Mouse (Mus musculus) gastrocnemius, postnatal 4 days (tissue): ENCODE results near the gene Arhgdib. TPM values are rescaled to one million over a fixed set of nuclear protein-coding genes. Genes with fewer than 3 reads are reported as not detected.
"Not testable (repeated sequence)": the region's sequence is repeated elsewhere in the genome, so short reads cannot be mapped to it uniquely, and the experiment has no call there.

ENCODE experiments used
- DNase-seq, 2 experiments: peaks; one replicate each; pipeline ENCODE4 v3.0.0; 2021 to 2022; ENCODE audit warnings: low spot score in 2 of 2, mixed read lengths in 2 of 2
- total RNA-seq, 2 experiments: library from RNA; stranded (reverse); gene quantifications; 2 replicates each; pipeline ENCODE4 v1.2.3; 2021

Arhgdib gene
- total RNA-seq, 2 experiments from 2014 or later: 28.4 to 31.1 TPM

DNA sequence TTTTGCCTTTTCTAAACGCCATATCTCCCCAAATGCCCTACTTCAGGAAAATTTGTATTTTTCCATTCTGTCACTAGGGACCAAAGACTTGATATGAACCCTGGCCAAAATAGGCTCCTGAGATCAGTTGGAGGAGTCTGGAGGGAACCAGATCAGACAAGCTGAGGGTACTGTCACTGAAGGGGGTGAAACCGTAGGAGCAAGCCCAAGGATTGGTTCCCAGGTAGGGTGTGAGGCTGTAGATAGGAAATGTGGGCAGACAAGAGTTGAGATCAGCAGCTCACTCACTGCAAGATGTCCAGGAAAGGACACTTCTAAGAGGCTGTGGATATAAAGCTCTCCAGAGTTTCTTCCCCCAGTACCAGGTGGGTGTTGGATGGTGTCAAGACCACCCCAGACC, 49.7 kb downstream of the Arhgdib start:
- no peak for DNase-seq

DNA sequence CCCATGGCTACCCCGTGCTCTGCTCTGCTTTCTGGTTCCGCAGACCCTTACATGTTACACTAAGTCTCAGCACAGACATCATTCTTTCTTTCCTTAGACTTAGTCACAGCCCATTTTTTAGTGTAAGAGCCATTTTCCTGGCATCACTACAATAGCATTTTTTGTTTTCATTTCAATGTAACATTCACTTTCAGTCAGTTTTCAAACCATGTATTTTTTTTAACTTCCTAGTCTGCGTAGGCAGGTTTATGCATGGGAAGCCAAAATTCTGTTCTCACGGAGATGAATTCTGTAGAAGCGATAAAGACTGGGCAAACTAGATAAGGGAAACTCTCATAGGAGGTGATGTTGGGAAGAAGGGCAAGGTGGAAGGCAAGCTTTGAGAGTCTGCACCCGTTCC, 52.1 kb downstream of the Arhgdib start:
- no peak for DNase-seq

DNA sequence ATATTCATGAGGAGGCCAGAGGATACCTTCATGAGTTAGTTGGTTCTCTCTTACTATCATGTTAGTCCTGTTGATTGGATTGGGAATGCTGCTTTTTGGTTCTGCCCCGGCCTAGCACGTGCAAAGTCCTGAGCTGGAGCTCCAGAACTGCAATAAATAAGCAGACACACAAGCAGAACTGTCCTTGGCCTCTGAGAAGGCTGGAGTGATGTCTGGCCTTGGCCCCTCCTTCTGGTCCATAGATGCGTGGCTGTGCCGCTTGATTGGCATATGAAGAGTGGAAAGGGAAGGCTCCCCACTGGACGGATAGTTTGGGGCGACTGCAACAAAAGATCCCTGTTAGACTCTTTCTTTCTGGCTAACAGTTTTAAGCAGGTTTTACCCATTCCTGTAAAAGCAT, 52.6 kb downstream of the Arhgdib start:
- DNase-seq: no peak

DNA sequence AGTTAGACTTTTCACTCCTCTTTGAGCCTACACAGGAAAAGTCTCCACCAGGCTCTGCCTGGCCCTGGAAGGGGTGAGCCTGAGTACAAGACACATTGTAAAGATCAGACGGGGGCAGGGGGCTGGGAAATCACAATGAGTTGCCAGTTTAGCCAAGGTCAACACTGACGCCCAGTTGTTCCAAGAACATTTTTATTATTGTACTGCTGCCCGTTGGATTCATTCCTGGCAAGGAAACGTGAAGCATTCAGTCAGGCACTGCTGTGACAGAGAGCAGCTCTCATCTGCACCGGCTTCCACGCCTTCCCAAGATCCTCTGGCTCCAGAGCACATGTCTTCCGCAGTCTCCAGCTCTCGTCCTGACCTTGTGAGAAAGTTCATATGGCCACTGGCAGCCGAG, 53.8 kb downstream of the Arhgdib start:
- DNase-seq: peak in 1 of 2 experiments; percentile 31

DNA sequence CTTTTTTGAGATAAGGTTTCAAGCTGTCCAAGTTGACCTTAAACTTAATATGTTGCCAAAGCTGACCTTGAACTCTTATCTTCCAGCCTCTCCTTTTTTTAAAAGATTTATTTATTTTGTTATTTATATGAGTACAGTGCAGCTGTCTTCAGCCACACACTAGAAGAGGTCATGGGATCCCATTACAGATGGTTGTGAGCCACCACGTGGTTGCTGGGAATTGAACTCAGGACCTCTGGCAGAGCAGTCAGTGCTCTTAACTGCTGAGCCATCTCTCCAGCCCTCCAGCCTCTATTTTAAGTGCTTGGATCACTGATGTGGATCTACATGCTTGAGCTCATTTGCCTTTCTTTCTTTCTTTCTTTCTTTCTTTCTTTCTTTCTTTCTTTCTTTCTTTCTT, 56.9 kb downstream of the Arhgdib start:
- DNase-seq: not testable (repeated sequence)

DNA sequence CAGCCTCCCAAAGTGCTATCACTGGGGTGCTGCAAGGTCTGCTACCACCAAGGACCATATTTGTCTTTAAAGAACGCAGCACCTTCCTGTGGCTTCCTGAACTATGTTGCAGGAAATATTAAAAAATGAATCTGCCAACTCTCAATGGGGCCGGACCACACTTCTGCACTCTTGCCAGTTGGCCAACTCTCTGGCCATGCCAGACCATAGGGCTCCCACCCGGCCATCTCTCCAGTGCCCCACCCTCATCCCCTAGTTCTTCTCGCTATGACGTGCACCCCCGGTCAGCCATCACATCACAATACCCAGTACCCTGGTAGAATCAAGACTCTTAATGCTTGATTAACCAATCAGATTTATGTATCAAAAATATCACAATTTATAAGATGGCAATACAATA, 57.7 kb downstream of the Arhgdib start:
- DNase-seq: no peak

DNA sequence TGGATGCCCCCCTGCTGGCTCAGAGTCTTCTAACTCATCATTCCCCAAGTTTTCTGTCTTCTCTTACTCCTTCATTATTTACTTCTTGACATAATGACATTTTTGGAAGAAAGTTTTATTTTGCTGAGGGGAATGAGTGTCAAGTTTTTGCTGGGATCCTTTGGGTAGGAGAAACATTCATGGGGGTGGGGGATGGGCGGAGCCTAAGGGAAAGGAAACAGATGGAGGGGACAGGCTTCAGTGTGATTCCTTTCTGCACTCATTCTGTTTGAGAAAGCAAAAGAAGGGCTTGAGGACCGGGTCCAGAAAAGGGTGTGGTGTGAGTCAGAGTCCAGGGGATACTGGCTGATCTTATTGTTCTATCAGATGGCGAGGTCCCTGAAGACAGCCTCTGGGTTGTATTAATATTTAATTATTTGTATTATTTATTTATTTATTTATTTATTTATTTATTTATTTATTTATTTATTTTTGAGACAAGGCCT, 58.2 kb downstream of the Arhgdib start:
- no peak for DNase-seq

DNA sequence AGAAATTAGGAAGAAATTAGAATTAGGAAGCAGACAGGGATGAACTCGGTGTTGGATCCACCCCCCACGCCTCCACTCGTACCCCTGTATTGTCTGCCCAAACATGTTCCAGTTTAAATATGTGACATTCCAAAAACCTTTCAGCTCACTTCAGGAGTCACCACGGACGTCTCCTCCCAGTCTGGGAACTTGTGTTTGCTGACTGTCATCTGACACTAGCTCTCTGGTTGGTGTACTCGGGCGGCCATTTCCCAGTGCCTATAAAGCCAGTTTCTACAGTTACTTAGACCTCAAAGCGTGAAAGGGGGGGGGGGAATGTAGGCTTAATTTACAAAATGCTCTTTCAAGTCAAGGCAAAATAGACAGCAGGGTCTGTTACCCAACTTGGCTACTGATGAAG, 60.0 kb downstream of the Arhgdib start:
- DNase-seq: no peak

DNA sequence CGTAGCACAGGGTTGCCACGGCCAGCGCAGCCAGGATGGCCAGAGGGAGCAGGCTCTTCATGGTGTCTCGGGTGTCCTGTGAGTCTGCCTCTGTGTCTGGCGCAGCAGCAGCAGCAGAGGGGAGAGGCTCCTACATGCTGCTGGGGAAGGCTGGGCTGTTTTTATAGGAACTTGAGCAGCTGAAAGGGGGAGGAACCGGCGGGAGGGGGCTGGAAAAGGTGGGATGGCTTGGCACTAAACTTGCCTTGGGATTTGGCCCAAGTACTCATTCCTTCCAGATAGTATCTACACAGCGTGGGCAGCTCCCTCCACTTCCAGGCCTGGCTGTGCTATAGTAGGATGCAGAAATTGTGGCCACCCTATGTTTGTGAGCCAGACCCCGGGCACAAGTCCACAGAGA, 66.0 kb downstream of the Arhgdib start, which contains the start of gene Mgp:
Mgp (minus strand) TSS at position 154 of the 400 bp plus-strand sequence.
- DNase-seq: peak in 1 of 2 experiments; percentile 45

DNA sequence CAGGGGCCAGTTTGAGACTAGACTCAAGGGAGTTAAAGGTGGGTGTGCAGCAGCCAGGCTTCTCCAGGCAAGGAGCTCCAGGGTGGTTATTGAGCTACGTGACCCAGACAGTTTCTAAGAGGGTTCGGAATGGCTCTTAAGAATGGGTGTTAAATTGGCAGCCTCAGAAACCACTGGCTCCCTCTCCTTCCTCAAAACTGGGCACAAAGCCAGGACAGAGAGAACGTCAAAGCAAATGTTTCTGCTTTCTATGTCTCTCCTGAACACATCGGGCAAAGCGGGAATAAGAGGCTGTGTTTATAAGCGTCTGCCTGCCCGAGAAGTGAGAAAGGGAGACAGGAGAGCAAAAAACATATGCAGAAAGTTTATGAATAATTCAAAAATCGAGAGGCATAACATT, 67.1 kb downstream of the Arhgdib start:
- no peak for DNase-seq

Other genes with a start within 250 kb of the Arhgdib start
- under 1 TPM in 1 of 2 experiments, not detected in 1; 0.08 TPM for gene Gucy2c, start 160.1 kb downstream of the Arhgdib start, total RNA-seq
- gene Hist4h4, start 137.5 kb downstream of the Arhgdib start, total RNA-seq: 10 to 100 TPM; 32.2 to 40.5 TPM
- gene H2afj, start 133.7 kb downstream of the Arhgdib start, total RNA-seq: 10 to 100 TPM; 18.1 to 19.7 TPM
- gene BC049715, start 114.3 kb downstream of the Arhgdib start, total RNA-seq: under 1 TPM; 0.39 to 0.57 TPM
- 10 to 100 TPM; 83.7 to 86.2 TPM for gene Wbp11, start 113.7 kb downstream of the Arhgdib start, total RNA-seq
- gene Smco3, start 106.4 kb downstream of the Arhgdib start, total RNA-seq: 1 to 10 TPM; 1.2 to 1.6 TPM
- gene Art4, start 84.2 kb downstream of the Arhgdib start, total RNA-seq: 1 to 10 TPM in 1 of 2 experiments, under 1 TPM in 1; 0.41 to 1.0 TPM
- gene Mgp, start 66.1 kb downstream of the Arhgdib start, total RNA-seq: 100 to 1,000 TPM in 1 of 2 experiments, 10 to 100 TPM in 1; 73.6 to 120 TPM
- not detected for gene Erp27, start 19.7 kb downstream of the Arhgdib start, total RNA-seq
- not detected for gene Pde6h, start 18.1 kb downstream of the Arhgdib start, total RNA-seq
- gene Rerg, start 228.6 kb upstream of the Arhgdib start, total RNA-seq: 1 to 10 TPM; 6.4 to 7.4 TPM